Mouse (Mus musculus): ENCODE results near the gene Cnbd2.

- TF ChIP-seq CTCF (IDR thresholded peaks at IDR 0.05; ENCODE audit: extremely low read depth, insufficient read length, insufficient replicate concordance, low read depth, low read length) (no peak), POLR2A (IDR thresholded peaks at IDR 0.05; ENCODE audit: low read depth, low read length) (no peak)
These were observed 111.6 kb downstream of the Cnbd2 start for GRCm38 (mm10) chr2:156423672-156424071.
